Mouse (Mus musculus) bone marrow, adult 2 months (tissue): ENCODE results near the gene Pla2g5. TPM values are rescaled to one million over a fixed set of nuclear protein-coding genes. Genes with fewer than 3 reads are reported as not detected.
"Not testable (repeated sequence)": the region's sequence is repeated elsewhere in the genome, so short reads cannot be mapped to it uniquely, and the experiment has no call there.

Source experiments
- H3K27ac ChIP-seq: fragments of 200-500 bp; 2 replicates; pipeline ENCODE4 v1.5.1; 2012; ENCODE audit warnings: low read depth, mild to moderate bottlenecking, control low read depth, inconsistent platforms, low read length; ENCODE audit not compliant: control insufficient read depth, poor library complexity, insufficient read depth
- H3K4me1 ChIP-seq: fragments of 200-500 bp; 2 replicates; pipeline ENCODE4 v1.6.1; 2011; ENCODE audit warnings: low read length; ENCODE audit not compliant: control insufficient read depth, insufficient read depth
- H3K4me3 ChIP-seq: fragments of 200-500 bp; replicated peaks from 2 replicates; pipeline ENCODE3; 2011; ENCODE audit warnings: mild to moderate bottlenecking, low read depth, low read length, control low read depth; ENCODE audit not compliant: control insufficient read depth
- CTCF ChIP-seq: fragments of 200-500 bp; IDR thresholded peaks from 2 replicates; pipeline ENCODE4 v1.5.1; 2011; ENCODE audit warnings: low read length, control low read depth; ENCODE audit not compliant: control insufficient read depth, insufficient read depth
- POLR2A ChIP-seq: fragments of 200-500 bp; IDR thresholded peaks from 2 replicates; pipeline ENCODE4 v1.6.1; 2011; ENCODE audit warnings: low read depth, mild to moderate bottlenecking, control low read depth, low read length, borderline replicate concordance; ENCODE audit not compliant: control insufficient read depth
- WGBS: fragments of 180-500 bp; shearing (Covaris S2); methylation state at CpG from one replicate; pipeline ENCODE4 v1.1.7; 2018; 5-methylcytosine and 5-hydroxymethylcytosine counted together
- polyA plus RNA-seq: library from polyadenylated mRNA; stranded (reverse); fragments of >200 nt; gene quantifications from 2 replicates; pipeline ENCODE4 v1.2.4, GENCODE M21; 2011; ENCODE audit warnings: low replicate concordance; ENCODE audit not compliant: missing spikeins, insufficient read depth, insufficient read length

Pla2g5 gene
- polyA plus RNA-seq, 1 experiment, result not detected

DNA sequence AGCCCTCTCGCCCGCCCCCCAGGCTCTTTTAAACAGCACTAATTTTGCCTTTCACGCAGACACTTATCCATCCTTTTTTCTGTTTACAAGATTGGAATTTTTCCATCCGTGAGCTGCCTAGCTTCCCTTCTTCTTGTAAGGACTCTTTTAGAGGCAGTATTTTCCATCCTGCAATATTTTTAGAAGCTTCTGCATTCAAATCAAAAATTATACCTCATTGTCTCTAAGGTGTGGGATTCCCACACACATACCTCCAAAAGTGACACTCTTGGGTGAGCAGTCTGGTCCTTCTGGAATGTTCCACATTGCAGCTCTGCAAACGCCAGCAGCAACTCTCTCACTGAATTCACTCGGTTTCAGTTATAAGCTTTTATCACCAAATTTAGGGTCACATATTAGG, 10.3 kb downstream of the Pla2g5 start:
- WGBS, result 75% methylated on average over 6 of the region's 6 CpGs
- Histone ChIP-seq H3K4me1 (no peaks in the 10 kb centered on the region), H3K27ac (no peak overlapping the region), H3K4me3 (no peak overlapping the region)
- TF ChIP-seq POLR2A, result no peak
- TF ChIP-seq CTCF, result no peak

DNA sequence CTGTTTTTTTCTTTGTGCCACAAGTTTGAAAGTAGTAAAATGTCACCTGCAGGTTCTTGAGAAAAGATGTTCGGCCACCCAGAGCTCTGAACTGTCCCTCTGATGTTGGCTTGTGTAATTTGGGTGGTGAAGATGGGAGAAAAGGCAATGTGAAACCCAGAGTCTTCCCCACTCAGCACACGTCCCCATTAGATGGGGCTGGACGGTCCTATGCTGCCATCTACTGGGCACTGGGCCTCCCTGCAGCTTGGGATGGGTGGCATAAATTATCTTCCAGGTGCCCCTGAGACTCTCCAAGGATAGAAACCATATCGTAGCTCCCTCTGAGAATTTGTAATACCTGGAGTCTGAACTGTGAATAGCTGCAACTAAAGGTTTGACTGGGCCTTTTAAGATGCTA, 11.8 kb downstream of the Pla2g5 start:
- WGBS, result 3% methylated on average over 4 of the region's 4 CpGs
- TF ChIP-seq CTCF, result peak; percentile 96
- TF ChIP-seq POLR2A, result no peak
- no peak overlapping the region for H3K4me3 ChIP-seq
- no peaks in the 10 kb centered on the region for H3K4me1 ChIP-seq
- no peak overlapping the region for H3K27ac ChIP-seq

DNA sequence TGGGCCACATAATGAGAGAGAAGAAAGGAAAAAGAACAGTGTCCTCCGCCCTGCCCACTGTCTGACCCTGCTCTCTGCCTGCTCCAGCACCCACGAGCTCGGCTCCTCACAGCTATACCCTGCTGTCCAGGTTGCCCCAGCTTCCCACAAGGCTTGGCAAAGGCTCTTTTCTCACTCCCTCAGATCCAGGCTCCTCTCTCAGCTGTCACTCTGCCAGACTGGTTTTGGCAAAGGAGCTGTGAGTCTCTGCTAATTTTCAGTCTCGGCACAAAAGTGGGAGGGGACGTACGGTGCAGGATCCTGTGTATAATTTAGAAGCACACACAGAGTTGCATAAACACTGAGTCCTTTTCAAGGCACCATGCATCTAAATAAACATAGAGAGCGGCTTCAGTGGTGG, 21.9 kb downstream of the Pla2g5 start:
- Histone ChIP-seq H3K27ac (no peak overlapping the region), H3K4me1 (no peaks in the 10 kb centered on the region), H3K4me3 (no peak overlapping the region)
- TF ChIP-seq POLR2A (no peak), CTCF (no peak)
- 85% methylated on average over 7 of the region's 7 CpGs for WGBS

DNA sequence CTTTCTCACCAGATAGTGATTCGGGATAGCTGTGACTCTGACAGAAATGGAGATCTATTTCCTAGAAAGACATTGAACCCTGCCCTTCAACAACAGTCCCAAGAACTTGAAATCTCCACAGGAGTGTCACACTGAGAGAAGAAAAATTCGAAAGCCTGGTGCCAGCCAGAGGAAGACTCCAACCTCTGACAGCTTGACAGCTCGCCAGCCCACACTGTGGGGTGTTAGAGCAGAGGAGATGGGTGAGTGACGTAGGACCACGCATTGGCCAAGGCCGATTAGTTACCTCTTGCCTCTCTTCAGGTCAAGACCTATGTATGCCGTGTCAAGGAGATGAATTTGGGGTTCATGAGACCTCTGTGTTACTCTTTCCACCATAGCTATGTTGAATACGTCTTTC, 22.6 kb downstream of the Pla2g5 start:
- Histone ChIP-seq H3K4me3 (no peak overlapping the region), H3K4me1 (no peaks in the 10 kb centered on the region), H3K27ac (no peak overlapping the region)
- WGBS, result 75% methylated on average over 8 of the region's 8 CpGs
- TF ChIP-seq POLR2A, result no peak
- no peak for TF ChIP-seq CTCF

DNA sequence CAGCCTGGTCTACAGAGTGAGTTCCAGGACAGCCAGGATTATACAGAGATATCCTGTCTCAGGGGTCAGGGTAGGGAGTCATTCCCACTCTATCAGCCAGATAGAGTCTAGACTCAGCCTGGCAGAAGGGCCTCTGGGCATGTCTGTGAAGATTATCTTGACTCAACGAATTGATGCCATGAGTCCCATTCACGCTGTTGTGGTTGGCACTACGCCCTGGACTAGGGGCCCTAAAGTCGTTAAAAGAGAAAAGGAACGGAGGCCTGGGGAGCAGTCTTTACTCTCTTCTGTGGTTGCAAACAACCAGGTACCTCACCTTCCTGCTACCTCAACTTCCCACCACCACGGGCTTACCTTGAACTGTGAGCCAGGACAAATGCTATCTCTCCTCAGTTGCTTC, 23.5 kb downstream of the Pla2g5 start:
- no peak for TF ChIP-seq POLR2A
- no peak for TF ChIP-seq CTCF
- Histone ChIP-seq H3K27ac (no peak overlapping the region), H3K4me3 (no peak overlapping the region), H3K4me1 (no peaks in the 10 kb centered on the region)
- 79% methylated on average over 6 of the region's 6 CpGs for WGBS

DNA sequence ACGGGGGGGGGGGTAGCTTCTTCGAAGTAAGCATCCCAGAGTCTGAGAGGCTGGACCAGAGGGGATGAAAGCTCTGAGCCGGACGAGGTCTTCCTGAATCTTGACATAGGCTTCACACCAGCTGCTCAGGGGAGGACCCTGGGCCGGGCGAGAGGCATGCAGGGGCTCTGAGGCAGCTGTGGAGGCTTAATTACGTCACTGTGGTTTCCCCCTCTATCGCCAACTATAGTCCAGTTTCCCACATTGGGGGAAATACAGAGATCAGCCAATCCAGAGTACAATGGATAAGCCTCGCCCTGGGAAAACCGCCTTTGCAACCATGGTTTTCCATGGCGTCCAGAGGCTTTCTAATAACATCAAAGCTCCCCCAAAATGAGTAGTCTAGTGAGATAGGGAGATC, 36.1 kb downstream of the Pla2g5 start:
- Histone ChIP-seq H3K4me3 (no peak overlapping the region), H3K4me1 (no peaks in the 10 kb centered on the region), H3K27ac (no peak overlapping the region)
- TF ChIP-seq CTCF (no peak), POLR2A (no peak)
- WGBS, result 19% methylated on average over 11 of the region's 11 CpGs

DNA sequence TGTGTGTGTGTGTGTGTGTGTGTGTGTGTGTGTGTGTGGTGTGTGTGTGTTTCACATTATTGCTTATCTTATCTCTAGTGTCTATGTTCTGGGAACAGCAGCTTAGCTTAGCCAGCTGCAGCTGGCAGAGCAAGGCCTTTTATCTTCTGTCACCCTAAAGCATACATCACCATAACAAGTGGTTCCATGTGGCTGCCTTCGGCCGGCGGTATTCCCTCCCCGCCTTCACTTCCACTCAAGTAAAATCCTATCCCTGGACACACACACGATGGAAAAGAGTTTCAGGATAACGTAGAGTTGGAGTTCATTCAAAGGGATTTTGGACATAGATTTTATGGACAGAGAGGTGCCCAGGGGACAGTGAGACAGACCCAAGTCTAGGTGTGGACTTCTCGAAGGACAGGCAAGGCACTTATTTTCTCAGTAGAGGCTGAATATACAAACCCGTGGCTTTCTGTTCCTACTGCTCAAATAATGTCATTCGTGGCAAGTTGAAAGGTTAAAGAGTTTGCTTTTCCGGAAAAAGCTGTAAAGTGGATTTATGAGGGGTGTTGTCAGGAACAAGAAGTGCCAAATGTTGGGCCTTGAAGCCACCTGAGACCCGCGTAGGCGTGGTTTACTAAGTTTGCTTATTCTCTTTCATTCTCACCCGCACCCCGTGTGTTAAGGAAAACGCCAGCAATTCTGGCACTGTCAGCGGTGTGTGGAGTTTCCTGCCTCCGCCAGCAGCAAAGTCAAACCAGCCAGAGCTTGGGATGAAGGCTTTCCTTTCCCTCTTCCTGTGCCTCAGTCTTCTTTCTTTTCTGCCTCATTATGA, 37.3 kb downstream of the Pla2g5 start:
- TF ChIP-seq CTCF, result no peak
- no peak for TF ChIP-seq POLR2A
- Histone ChIP-seq H3K27ac (no peak overlapping the region), H3K4me3 (no peak overlapping the region), H3K4me1 (no peaks in the 10 kb centered on the region)
- WGBS, result 29% methylated on average over 18 of the region's 18 CpGs

DNA sequence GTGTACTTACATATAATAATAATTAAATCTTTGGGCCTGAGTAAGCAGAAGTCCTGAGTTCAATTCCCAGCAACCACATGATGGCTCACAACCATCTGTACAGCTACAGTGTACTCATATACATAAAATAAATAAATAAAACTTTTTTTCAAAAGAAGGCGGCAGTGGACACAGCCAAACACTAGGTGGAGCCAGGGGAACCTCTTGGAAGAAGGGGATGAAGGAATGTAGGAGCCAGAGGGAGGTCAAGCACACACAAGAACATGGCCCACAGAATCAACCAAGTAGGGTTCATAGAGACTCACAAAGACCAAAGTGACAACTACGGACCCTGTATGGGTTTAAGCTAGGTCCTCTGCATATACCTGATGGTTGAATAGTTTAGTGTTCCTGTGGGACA, 38.6 kb downstream of the Pla2g5 start:
- Histone ChIP-seq H3K4me3 (no peak overlapping the region), H3K27ac (no peak overlapping the region), H3K4me1 (no peaks in the 10 kb centered on the region)
- TF ChIP-seq POLR2A (no peak), CTCF (no peak)
- WGBS, result 72% methylated on average over 2 of the region's 2 CpGs

DNA sequence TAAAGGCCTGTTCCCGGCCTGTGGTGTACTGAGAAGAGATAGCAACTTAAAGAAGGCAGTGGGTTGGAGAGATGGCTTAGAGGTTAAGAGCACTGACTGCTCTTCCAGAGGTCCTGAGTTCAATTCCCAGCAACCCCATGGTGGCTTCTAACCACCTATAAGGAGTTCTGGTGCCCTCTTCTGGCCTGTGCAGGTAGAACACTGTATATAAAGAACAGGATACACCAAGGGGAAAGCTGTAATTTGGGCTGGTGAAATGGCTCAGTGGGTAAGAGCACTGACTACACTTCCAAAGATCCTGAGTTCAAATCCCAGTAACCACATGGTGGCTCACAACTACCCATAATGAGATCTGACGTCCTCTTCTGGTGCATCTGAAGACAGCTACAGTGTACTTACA, 39.1 kb downstream of the Pla2g5 start:
- H3K4me1 ChIP-seq, H3K27ac ChIP-seq, H3K4me3 ChIP-seq: not testable (repeated sequence)
- 71% methylated on average over 2 of the region's 2 CpGs for WGBS
